Mouse (Mus musculus): ENCODE measurements around the gene Ctbp2. TPM values are rescaled to one million over a fixed set of nuclear protein-coding genes. Genes with fewer than 3 reads are reported as not detected.
A peak's percentile ranks its signal among the peaks of the same experiment; 100 is the strongest.

The Ctbp2 gene
- total RNA-seq, 2 experiments from 2014 or later = 46.4 to 52.1 TPM

- no peak for DNase-seq (ENCODE audit: low spot score in 2 of 2)
These were observed 76.0 kb downstream of the Ctbp2 start for GRCm38 (mm10) chr7:133048085-133048630.

DNA sequence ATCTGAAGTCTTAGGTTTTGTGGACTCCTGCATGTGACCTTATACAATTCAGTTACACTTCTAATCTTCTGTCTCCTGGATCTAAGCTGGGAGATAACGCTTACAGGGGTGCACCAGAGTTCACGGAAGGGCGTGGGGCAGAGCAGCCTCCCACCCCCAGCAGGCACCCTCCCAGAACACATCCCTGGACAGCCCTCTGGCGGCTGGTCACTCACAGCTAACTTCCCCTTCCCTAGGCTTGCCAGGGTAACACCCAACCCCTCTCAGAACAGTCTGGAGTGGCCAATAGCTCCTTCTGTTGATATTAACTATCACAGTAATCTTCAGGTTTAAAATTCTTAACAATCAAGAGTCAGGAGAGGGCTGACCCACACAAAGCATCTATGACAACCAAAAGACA is 76.9 kb downstream of the Ctbp2 start:
- no peak for DNase-seq (ENCODE audit: low spot score in 2 of 2)

- DNase-seq (ENCODE audit: low spot score in 2 of 2) = no peak
These were observed 79.4 kb downstream of the Ctbp2 start for GRCm38 (mm10) chr7:133044721-133045120.

GRCm38 (mm10) chr7:133041784-133042183 is 82.4 kb downstream of the Ctbp2 start:
- no peak for DNase-seq (ENCODE audit: low spot score in 2 of 2)

- DNase-seq (ENCODE audit: low spot score in 2 of 2) = no peak
These were observed 83.3 kb downstream of the Ctbp2 start for GRCm38 (mm10) chr7:133040688-133041345.

- no peak for DNase-seq (ENCODE audit: low spot score in 2 of 2)
These were observed 84.4 kb downstream of the Ctbp2 start for GRCm38 (mm10) chr7:133039556-133040255.

- DNase-seq (ENCODE audit: low spot score in 2 of 2) = no peak
These were observed 86.5 kb downstream of the Ctbp2 start for GRCm38 (mm10) chr7:133037618-133038017.

GRCm38 (mm10) chr7:133037217-133037616 is 86.9 kb downstream of the Ctbp2 start:
- DNase-seq (ENCODE audit: low spot score in 2 of 2) = no peak

- DNase-seq (ENCODE audit: low spot score in 2 of 2) = no peak
These were observed 88.3 kb downstream of the Ctbp2 start for GRCm38 (mm10) chr7:133035901-133036300.

DNA sequence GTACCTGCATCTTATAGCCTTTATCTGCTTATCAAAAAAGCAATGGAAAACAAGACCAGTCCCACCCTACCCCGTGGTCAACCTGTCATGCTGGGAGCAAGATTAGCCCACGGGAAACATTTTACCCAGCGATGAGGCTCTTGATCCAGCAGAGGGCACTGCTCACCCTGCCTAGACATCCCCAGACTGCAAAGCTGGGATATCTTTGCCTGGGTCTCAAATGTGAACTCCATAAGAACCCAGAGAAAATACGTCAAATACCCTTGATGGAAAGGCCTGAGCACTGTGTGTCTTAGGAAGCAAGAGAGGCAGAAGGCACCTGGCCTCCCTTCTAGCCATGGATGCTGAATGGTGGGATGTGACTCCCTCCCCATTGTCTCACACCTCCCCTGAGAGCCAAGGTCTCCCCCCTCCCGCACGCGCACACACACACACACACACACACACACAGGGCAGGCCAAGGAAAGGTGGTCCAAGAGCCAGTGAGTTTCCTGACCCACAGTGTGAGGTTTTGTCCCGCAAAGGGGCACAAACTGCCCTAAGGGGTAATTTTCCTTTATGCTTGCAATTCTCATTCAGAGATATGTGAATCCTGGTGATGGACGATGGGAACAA is 91.5 kb downstream of the Ctbp2 start:
- DNase-seq (ENCODE audit: low spot score in 2 of 2) = peak; percentile 55 to 81

DNA sequence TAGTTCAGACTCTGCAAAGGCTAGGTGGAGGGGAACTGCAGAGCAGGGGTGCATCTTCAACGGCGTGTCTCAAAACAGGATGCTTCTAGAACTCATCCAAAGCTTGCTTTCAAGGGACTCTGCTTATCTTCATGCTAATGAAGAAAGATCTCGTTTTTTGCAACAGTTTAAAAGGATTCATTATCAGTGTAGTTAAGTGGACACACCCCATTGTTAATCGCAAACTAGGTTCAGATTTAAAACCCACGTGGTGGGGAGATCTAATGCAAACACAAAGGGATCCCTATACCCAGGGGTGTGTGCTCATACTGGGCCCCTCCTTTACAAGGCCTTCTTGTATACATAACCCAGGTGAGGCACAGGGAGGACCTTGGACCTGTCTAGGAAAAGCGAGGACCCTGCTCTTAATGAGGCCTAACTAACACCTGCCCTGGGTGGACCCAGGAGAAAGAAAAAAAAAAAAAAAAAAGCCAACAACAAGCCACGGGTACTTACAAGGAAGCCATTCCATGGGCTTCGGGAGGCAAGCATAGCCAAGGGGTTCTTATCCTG is 94.6 kb downstream of the Ctbp2 start:
- DNase-seq (ENCODE audit: low spot score in 2 of 2) = no peak

DNA sequence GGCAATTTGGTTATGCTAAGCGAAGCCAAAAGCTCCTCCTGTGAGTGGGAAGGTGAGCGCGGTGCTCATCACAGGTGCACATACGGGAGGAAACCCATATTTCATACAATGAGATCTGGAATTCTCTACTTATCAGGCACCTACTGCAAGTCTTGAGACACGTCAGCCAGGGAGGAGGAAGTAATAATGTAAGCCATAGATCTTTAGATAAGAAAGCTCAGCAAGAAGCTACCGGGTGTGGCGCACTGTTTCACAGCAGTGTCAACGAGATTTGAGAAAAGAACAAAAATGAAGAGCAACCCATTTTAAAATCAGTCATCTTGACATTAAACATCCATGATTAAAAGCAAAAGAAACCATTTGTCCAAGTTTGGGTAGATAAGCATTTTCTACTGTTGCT is 95.2 kb downstream of the Ctbp2 start:
- no peak for DNase-seq (ENCODE audit: low spot score in 2 of 2)

GRCm38 (mm10) chr7:133027930-133028329 is 96.2 kb downstream of the Ctbp2 start:
- no peak for DNase-seq (ENCODE audit: low spot score in 2 of 2)

- no peak for DNase-seq (ENCODE audit: low spot score in 2 of 2)
These were observed 99.5 kb downstream of the Ctbp2 start for GRCm38 (mm10) chr7:133024694-133025093.

GRCm38 (mm10) chr7:133019481-133020020 is 104.6 kb downstream of the Ctbp2 start:
- DNase-seq (ENCODE audit: low spot score in 2 of 2) = no peak

- no peak for DNase-seq (ENCODE audit: low spot score in 2 of 2)
These were observed 105.2 kb downstream of the Ctbp2 start for GRCm38 (mm10) chr7:133018961-133019360.

DNA sequence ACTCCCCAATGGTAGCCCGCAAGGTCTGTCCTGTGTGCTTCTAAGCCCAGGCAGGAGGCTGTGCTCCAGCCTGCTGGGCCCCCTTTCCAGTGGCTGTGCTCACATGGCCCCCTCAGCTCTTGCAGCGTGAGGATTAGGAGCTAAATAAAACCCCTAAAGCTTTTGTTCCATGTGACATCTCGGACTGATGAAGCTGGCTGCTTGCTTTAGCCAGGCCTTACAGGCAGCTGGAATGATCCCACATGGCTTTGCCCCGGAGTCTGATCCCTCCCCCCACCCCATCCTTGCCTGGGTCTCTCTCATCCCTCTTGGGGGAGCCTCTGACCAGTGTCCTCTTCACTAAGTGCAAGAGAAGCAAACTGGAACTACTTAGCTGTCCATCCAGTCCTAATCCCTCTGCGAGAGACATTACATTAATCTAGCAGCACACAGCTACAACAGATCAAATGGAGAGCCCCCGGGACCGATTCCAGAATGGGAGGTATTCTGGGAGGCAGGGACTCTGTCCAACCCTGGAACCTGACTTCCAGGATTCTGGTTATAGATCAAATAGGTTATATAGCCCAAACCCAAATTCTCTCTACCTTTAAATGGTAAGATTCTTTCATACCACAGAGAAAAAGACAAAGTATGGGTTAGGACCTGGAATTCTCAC is 108.6 kb downstream of the Ctbp2 start:
- DNase-seq (ENCODE audit: low spot score in 2 of 2) = no peak

GRCm38 (mm10) chr7:133014631-133015030 is 109.5 kb downstream of the Ctbp2 start:
- no peak for DNase-seq (ENCODE audit: low spot score in 2 of 2)

GRCm38 (mm10) chr7:133013923-133014322 is 110.2 kb downstream of the Ctbp2 start:
- DNase-seq (ENCODE audit: low spot score in 2 of 2) = no peak

GRCm38 (mm10) chr7:133012637-133013366 is 111.4 kb downstream of the Ctbp2 start:
- DNase-seq (ENCODE audit: low spot score in 2 of 2) = no peak
